Mouse (Mus musculus) stomach, embryonic 14.5 days (tissue): ENCODE results near the gene Vac14. TPM values are rescaled to one million over a fixed set of nuclear protein-coding genes. Genes with fewer than 3 reads are reported as not detected.

Source experiments
- ATAC-seq: fragments of 200-750 bp; cut with Nextera tagmentation; 2 replicates; pipeline ENCODE4 v1.8.0; 2017; ENCODE audit warnings: low read depth, moderate TSS enrichment; ENCODE audit not compliant: insufficient number of reproducible peaks, insufficient read depth, low FRiP score
- H3K27ac ChIP-seq: fragments of 300-500 bp; sonication (generic); 2 replicates; pipeline ENCODE4 v1.5.1; 2014; ENCODE audit warnings: mild to moderate bottlenecking, low read length, moderate library complexity, mixed read lengths
- H3K27me3 ChIP-seq: fragments of 300-500 bp; sonication (generic); 2 replicates; pipeline ENCODE4 v1.6.1; 2014; ENCODE audit warnings: low read length, control low read depth, mixed read lengths; ENCODE audit not compliant: control insufficient read depth, insufficient read depth
- H3K36me3 ChIP-seq: fragments of 300-500 bp; sonication (generic); 2 replicates; pipeline ENCODE4 v1.6.1; 2014; ENCODE audit warnings: mild to moderate bottlenecking, control low read depth, low read length, moderate library complexity, mixed read lengths; ENCODE audit not compliant: control insufficient read depth, insufficient read depth
- H3K4me1 ChIP-seq: fragments of 300-500 bp; sonication (generic); 2 replicates; pipeline ENCODE4 v1.6.1; 2014; ENCODE audit warnings: low read length, control low read depth, mixed read lengths; ENCODE audit not compliant: control insufficient read depth, insufficient read depth
- H3K4me2 ChIP-seq: fragments of 300-500 bp; sonication (generic); replicated peaks from 2 replicates; pipeline ENCODE4 v1.6.1; 2014; ENCODE audit warnings: low read depth, low read length, control low read depth
- H3K4me3 ChIP-seq: fragments of 300-500 bp; sonication (generic); 2 replicates; pipeline ENCODE4 v1.5.1; 2014; ENCODE audit warnings: low read depth, low read length, control low read depth
- H3K9ac ChIP-seq: fragments of 300-500 bp; sonication (generic); replicated peaks from 2 replicates; pipeline ENCODE4 v1.6.1; 2014; ENCODE audit warnings: low read depth, mild to moderate bottlenecking, control low read depth, low read length, moderate library complexity, mixed read lengths
- H3K9me3 ChIP-seq: fragments of 300-500 bp; sonication (generic); 2 replicates; pipeline ENCODE4 v1.6.1; 2016; ENCODE audit warnings: low read depth, low read length, control low read depth; ENCODE audit not compliant: control insufficient read depth
- WGBS: fragments of 180-500 bp; shearing (Covaris S2); extraction: QIAGEN DNeasy Blood & Tissue Kit; methylation state at CpG from one replicate; pipeline ENCODE4 v1.1.7; 2014; 5-methylcytosine and 5-hydroxymethylcytosine counted together
- polyA plus RNA-seq: library from polyadenylated mRNA; unstranded; fragments of >200 nt; fragmentation: Nextera tagmentation; extraction: Ambion mirVana; gene quantifications from 2 replicates; pipeline ENCODE4 v1.2.1, GENCODE M21; 2014

Vac14 gene
- polyA plus RNA-seq, 1 experiment from 2014 or later, result 18.7 TPM

DNA sequence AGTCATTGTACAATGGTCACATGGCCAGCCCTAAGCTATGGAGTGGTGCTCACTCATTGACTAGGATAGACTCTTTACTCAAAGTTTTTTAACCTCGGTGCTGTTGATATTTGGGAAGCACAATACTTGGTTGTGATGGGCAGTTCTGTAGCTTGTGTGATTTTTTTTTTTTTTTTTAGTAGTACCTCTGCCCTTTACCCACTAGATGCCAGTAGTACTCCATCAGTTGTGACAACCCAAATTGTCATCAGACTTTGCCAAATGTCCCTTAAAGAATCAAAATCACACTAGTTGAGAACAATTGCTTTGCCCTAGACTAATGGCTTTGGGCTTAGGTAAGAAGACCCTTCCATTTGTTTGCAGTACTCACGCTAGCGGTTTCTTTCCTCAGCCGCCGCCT, 1.5 kb downstream of the Vac14 start:
- H3K36me3 ChIP-seq, result no peaks in the 10 kb centered on the region
- no peak overlapping the region for H3K9ac ChIP-seq
- H3K4me2 ChIP-seq, result no peak overlapping the region
- no peaks in the 10 kb centered on the region for H3K9me3 ChIP-seq
- 92% methylated on average over 5 of the region's 5 CpGs for WGBS
- H3K27me3 ChIP-seq, result no peaks in the 10 kb centered on the region
- H3K4me1 ChIP-seq, result peaks cover 8% of the 10 kb centered on the region; the same call in 1 of the 2 replicates
- ATAC-seq, result no peak
- H3K27ac ChIP-seq, result no peak overlapping the region
- H3K4me3 ChIP-seq, result no peak overlapping the region

DNA sequence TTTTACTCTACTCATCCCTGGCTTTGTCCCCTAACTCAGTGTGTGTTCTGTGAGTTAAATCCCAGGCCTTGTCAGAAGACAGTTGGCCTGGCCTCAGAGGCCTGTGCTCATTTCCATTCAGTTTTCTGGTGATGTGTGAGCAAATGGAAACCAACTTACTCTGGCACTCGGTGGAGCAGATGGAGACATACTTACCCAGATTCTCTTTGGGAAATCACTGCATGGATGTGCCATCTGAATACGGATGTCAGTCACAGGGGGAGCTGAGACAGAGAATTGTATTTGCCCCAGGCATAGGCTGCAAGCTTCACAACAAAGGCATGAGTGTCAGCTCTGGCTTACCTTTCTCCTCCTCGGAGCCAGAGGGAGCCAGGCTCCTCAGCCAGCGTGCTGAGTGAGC, 8.0 kb downstream of the Vac14 start:
- no peaks in the 10 kb centered on the region; the same call in 1 of the 2 replicates for H3K4me1 ChIP-seq
- no peak overlapping the region for H3K4me2 ChIP-seq
- 83% methylated on average over 4 of the region's 4 CpGs for WGBS
- H3K4me3 ChIP-seq, result no peak overlapping the region
- H3K9ac ChIP-seq, result no peak overlapping the region
- H3K9me3 ChIP-seq, result no peaks in the 10 kb centered on the region
- ATAC-seq, result no peak
- H3K36me3 ChIP-seq, result no peaks in the 10 kb centered on the region
- no peaks in the 10 kb centered on the region for H3K27me3 ChIP-seq
- H3K27ac ChIP-seq, result no peak overlapping the region

DNA sequence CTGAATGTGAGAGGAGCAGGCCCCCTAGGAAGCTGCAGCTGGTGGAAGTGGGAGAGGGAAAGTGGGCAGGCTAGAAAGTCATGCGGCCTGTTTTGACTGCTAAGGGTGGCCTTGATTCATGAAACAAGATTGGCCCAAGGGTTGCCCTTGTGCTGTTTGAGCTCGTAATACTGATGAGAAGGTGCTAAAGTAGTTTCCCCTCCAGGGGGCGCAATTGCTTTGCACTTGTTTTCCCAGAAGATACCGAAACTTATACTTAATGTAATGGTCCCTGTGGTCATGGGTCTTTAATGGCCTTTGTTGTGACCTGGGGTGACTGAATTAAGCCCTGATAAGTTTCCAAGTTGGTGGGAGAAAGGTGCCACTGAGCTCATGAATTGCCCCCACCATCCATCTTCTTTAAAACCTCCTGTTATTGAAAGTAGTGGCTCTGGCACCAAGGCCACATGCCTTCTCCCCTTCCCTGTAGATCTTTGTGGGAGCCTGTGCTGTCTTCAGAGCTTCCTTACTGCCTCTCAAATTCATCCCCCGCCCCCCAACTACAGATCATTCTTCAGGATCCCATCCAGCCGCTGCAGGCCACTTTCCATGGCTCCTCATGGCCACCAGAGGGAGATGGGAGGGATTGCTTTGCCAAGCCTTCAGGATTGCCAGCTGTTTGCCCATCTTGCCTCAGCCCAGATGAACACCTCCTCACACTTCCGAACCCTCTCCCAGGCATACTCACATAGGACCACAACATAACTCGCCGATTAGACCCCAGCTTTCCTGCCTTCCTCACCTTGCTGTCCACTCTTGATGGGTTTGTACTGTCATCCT, 11.1 kb downstream of the Vac14 start:
- Histone ChIP-seq H3K27me3 (no peaks in the 10 kb centered on the region), H3K4me3 (no peak overlapping the region), H3K9me3 (no peaks in the 10 kb centered on the region), H3K27ac (peak overlapping the region; percentile 85; the same call in 1 of the 2 replicates), H3K4me2 (no peak overlapping the region), H3K36me3 (peaks cover 5% of the 10 kb centered on the region; the same call in 1 of the 2 replicates), H3K9ac (no peak overlapping the region), H3K4me1 (no peaks in the 10 kb centered on the region; the same call in 1 of the 2 replicates)
- ATAC-seq, result no peak
- WGBS, result 64% methylated on average over 9 of the region's 9 CpGs

DNA sequence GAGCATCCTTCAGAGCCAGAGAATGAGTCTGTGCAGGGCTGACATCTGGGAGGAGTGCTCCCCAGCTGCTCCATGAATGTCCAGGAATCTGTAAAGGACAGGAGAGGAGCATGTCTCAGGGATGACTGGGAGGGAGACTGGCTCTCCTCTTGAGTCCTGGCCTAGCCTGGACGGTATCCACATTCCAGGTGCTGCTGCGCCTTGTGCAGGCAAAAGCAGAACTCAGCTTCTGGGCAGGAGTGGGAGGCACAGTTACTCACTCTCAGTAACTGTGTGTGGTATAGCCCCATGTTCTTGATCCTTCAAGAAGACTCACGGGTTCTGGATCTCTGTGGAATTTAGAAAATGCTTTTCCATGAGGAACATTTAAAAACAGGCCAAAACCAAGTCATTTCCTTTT, 11.7 kb downstream of the Vac14 start:
- Histone ChIP-seq H3K4me1 (no peaks in the 10 kb centered on the region; the same call in 1 of the 2 replicates), H3K4me2 (no peak overlapping the region), H3K36me3 (peaks cover 9% of the 10 kb centered on the region; the same call in 1 of the 2 replicates), H3K27me3 (no peaks in the 10 kb centered on the region), H3K9me3 (no peaks in the 10 kb centered on the region), H3K9ac (no peak overlapping the region), H3K27ac (peak overlapping the region; percentile 85; the same call in 1 of the 2 replicates), H3K4me3 (no peak overlapping the region)
- ATAC-seq, result no peak
- 83% methylated on average over 3 of the region's 3 CpGs for WGBS

DNA sequence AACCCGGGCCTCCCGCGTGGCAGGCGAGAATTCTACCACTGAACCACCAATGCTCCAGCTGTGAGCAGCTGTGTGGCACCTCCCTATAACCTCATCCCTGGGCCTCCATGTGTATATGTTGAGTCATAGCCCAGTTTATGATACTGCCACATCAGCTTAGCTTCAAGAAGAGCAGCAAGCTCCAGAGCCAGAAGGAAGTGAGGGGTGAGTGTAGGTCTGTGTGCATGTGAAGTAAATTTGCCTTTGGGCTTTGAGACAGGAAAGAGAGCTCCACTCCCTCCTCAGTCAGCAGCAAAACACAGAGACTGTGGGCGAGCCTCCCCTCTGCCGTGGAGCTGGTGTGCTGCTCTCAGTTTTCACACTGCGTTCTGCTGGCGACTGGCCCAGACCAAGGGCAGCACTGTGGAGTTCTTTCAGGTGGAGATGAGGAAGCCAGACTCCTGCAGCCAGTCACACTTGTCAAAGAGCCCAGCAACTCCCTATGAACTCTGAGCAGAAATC, 12.2 kb downstream of the Vac14 start:
- Histone ChIP-seq H3K9ac (no peak overlapping the region), H3K4me2 (peak overlapping the region; percentile 16; the same call in 1 of the 2 replicates)

DNA sequence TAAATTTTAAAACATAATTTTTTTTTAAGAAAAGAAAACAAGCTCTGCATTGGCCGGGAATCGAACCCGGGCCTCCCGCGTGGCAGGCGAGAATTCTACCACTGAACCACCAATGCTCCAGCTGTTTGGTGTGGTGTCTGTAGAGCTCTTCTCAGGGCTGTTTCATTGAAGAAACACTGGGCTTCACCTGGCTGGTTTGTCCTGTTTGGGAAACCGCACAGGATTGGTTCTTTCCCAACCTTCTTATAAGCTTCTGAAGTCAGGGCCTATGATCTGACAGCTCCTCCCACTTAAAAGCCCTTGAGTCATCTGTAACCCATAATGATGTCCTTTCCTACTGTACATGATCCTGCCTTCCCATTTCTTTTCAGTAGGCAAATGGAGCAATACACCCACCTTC, 12.8 kb downstream of the Vac14 start:
- WGBS, result 91% methylated on average over 7 of the region's 7 CpGs
- no peak for ATAC-seq
- H3K4me2 ChIP-seq, result peak overlapping the region; percentile 16; the same call in 1 of the 2 replicates

More for the DNA sequence above, 12.2 kb downstream of the Vac14 start:
- peak; percentile 85 for ATAC-seq
- Histone ChIP-seq H3K36me3 (peaks cover 9% of the 10 kb centered on the region), H3K9me3 (no peaks in the 10 kb centered on the region), H3K27me3 (no peaks in the 10 kb centered on the region), H3K4me3 (0 out of 2 replicates have a peak overlapping the region, but pooled peaks have one; percentile 9), H3K27ac (peak overlapping the region; percentile 85), H3K4me1 (no peaks in the 10 kb centered on the region; the same call in 1 of the 2 replicates)
- 54% methylated on average over 8 of the region's 8 CpGs for WGBS

DNA sequence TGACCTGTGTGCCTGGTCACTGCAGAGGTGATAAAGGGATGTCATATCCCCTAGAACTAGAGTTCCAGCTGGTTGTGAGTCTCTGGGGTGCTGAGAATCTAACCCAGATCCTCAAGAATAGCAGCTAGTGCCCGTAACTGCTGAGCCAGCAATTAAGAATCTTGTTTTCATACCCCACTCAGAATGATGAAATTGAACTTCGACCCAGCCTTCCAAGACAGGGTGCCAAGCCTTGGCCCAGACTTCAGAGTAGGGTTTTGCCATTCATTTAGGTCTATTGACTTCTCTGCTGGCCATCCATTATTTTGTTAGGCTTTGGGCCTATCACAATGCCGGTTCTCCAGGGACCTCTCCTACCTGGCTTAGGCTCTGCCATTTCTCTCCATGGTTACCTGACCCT, 15.4 kb downstream of the Vac14 start:
- Histone ChIP-seq H3K36me3 (peaks cover 20% of the 10 kb centered on the region), H3K4me1 (no peaks in the 10 kb centered on the region; the same call in 1 of the 2 replicates), H3K4me3 (no peak overlapping the region), H3K9me3 (no peaks in the 10 kb centered on the region), H3K27me3 (no peaks in the 10 kb centered on the region), H3K4me2 (no peak overlapping the region), H3K9ac (no peak overlapping the region), H3K27ac (no peak overlapping the region)
- ATAC-seq, result no peak
- 94% methylated on average over 3 of the region's 3 CpGs for WGBS

More for the DNA sequence above, 12.8 kb downstream of the Vac14 start:
- H3K27me3 ChIP-seq, result no peaks in the 10 kb centered on the region
- H3K27ac ChIP-seq, result peak overlapping the region; percentile 85
- no peaks in the 10 kb centered on the region for H3K9me3 ChIP-seq
- peaks cover 13% of the 10 kb centered on the region for H3K36me3 ChIP-seq
- H3K4me1 ChIP-seq, result no peaks in the 10 kb centered on the region; the same call in 1 of the 2 replicates
- H3K4me3 ChIP-seq, result no peak overlapping the region
- no peak overlapping the region for H3K9ac ChIP-seq

DNA sequence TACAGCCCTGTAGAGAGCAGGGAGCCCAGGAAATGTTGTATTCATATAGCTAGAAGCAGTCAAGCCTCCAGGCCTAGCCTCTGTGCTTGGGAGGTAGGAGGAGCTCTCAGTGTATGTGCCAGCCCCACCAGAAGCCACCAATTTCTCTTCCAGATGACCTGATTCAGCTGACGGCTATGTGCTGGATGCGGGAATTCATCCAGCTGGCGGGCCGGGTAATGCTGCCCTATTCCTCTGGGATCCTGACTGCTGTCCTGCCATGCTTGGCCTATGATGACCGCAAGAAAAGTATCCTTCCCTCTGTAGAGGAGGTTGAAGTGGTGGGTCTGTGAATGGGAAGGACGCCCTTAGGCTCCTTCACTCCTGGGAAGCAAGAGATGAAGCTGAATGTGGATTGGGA, 17.8 kb downstream of the Vac14 start:
- H3K27me3 ChIP-seq, result no peaks in the 10 kb centered on the region
- H3K27ac ChIP-seq, result no peak overlapping the region
- no peak overlapping the region for H3K4me3 ChIP-seq
- no peak overlapping the region for H3K4me2 ChIP-seq
- H3K9ac ChIP-seq, result no peak overlapping the region
- H3K9me3 ChIP-seq, result no peaks in the 10 kb centered on the region
- WGBS, result 91% methylated on average over 6 of the region's 6 CpGs
- no peaks in the 10 kb centered on the region for H3K4me1 ChIP-seq
- H3K36me3 ChIP-seq, result peaks cover 20% of the 10 kb centered on the region
- ATAC-seq, result no peak
